Mouse (Mus musculus): ENCODE results near the gene F13b.

Gene F13b

GRCm38 (mm10) chr1:139501258-139501752, at the start of gene F13b:
TSS of gene F13b (plus strand) at chr1:139501702.
- no peak for DNase-seq (ENCODE audit: low spot score)

GRCm38 (mm10) chr1:139454340-139455225, 46.9 kb upstream of the F13b start, which contains the start of gene Aspm:
TSS of gene Aspm (plus strand) at chr1:139454772.
- peak; percentile 97 for DNase-seq (ENCODE audit: low spot score)

GRCm38 (mm10) chr1:139455226-139455869, 46.2 kb upstream of the F13b start:
- peak; percentile 50 for DNase-seq (ENCODE audit: low spot score)

GRCm38 (mm10) chr1:139460807-139461206, 40.7 kb upstream of the F13b start:
- DNase-seq (ENCODE audit: low spot score), result no peak

- no peak for DNase-seq (ENCODE audit: low spot score)
Measured at GRCm38 (mm10) chr1:139465936-139466335, 35.6 kb upstream of the F13b start.

GRCm38 (mm10) chr1:139478898-139479297, 22.6 kb upstream of the F13b start:
- no peak for DNase-seq (ENCODE audit: low spot score)

GRCm38 (mm10) chr1:139480246-139480645, 21.3 kb upstream of the F13b start:
- no peak for DNase-seq (ENCODE audit: low spot score)

GRCm38 (mm10) chr1:139481146-139481545, 20.4 kb upstream of the F13b start:
- DNase-seq (ENCODE audit: low spot score), result no peak

GRCm38 (mm10) chr1:139494630-139495029, 6.9 kb upstream of the F13b start:
- no peak for DNase-seq (ENCODE audit: low spot score)

GRCm38 (mm10) chr1:139495408-139495807, 6.1 kb upstream of the F13b start:
- no peak for DNase-seq (ENCODE audit: low spot score)

GRCm38 (mm10) chr1:139496212-139496611, 5.3 kb upstream of the F13b start:
- DNase-seq (ENCODE audit: low spot score), result no peak

- no peak for DNase-seq (ENCODE audit: low spot score)
Measured at GRCm38 (mm10) chr1:139499751-139500150, 1.8 kb upstream of the F13b start.

GRCm38 (mm10) chr1:139514556-139514955, 13.1 kb downstream of the F13b start:
- DNase-seq (ENCODE audit: low spot score), result no peak

- DNase-seq (ENCODE audit: low spot score), result no peak
Measured at GRCm38 (mm10) chr1:139548536-139548935, 47.0 kb downstream of the F13b start.

GRCm38 (mm10) chr1:139551311-139551710, 49.8 kb downstream of the F13b start:
- no peak for DNase-seq (ENCODE audit: low spot score)

GRCm38 (mm10) chr1:139560024-139560423, 58.5 kb downstream of the F13b start, which contains the start of gene Cfhr1:
TSS of gene Cfhr1 (minus strand) at chr1:139560272.
- DNase-seq (ENCODE audit: low spot score), result no peak
